Mouse (Mus musculus): ENCODE measurements around the gene F8. TPM values are rescaled to one million over a fixed set of nuclear protein-coding genes. Genes with fewer than 3 reads are reported as not detected.

Gene F8
- total RNA-seq, 1 experiment from 2014 or later: 6.9 TPM

- no peak for DNase-seq
Observed at GRCm38 (mm10) chrX:75138182-75138581, 244.2 kb downstream of the F8 start.

GRCm38 (mm10) chrX:75137729-75138128 lies 244.7 kb downstream of the F8 start:
- DNase-seq: no peak

- DNase-seq: no peak
Observed at GRCm38 (mm10) chrX:75136938-75137337, 245.5 kb downstream of the F8 start.

- DNase-seq: peak; percentile 83
Observed at GRCm38 (mm10) chrX:75130467-75131160, 251.8 kb downstream of the F8 start, which contains the start of gene Mpp1. TSS of gene Mpp1 (minus strand) at chrX:75131016.

- no peak for DNase-seq
Observed at GRCm38 (mm10) chrX:75129474-75129873, 252.9 kb downstream of the F8 start.

GRCm38 (mm10) chrX:75128333-75128980 lies 254.0 kb downstream of the F8 start:
- no peak for DNase-seq

GRCm38 (mm10) chrX:75126893-75127292 lies 255.5 kb downstream of the F8 start:
- no peak for DNase-seq

GRCm38 (mm10) chrX:75125606-75126005 lies 256.8 kb downstream of the F8 start:
- DNase-seq: no peak

Other genes starting within 250 kb of the F8 start
- not detected in 2 replicates for gene Smim9, start 218.8 kb downstream of the F8 start, total RNA-seq (2021)
- gene Fundc2, start 216 bp downstream of the F8 start, total RNA-seq (2021): 88.6 and 93.1 TPM in 2 replicates
- 9.1 and 11.4 TPM in 2 replicates for gene Cmc4, start 34.0 kb upstream of the F8 start, total RNA-seq (2021)
- 8.1 and 11.8 TPM in 2 replicates for gene Mtcp1, start 34.0 kb upstream of the F8 start, total RNA-seq (2021)
- 26.8 and 27.6 TPM in 2 replicates for gene Brcc3, start 34.0 kb upstream of the F8 start, total RNA-seq (2021)
- gene Vbp1, start 131.7 kb upstream of the F8 start, total RNA-seq (2021): 37.6 and 43.7 TPM in 2 replicates
- gene Rab39b, start 195.6 kb upstream of the F8 start, total RNA-seq (2021): 1.5 and 1.6 TPM in 2 replicates